Mouse (Mus musculus) intestine, embryonic 16.5 days (tissue): ENCODE measurements around the gene Zfp704. TPM values are rescaled to one million over a fixed set of nuclear protein-coding genes. Genes with fewer than 3 reads are reported as not detected.

ENCODE experiments used
- ATAC-seq: fragments of 200-750 bp; cut with Nextera tagmentation; 2 replicates; pipeline ENCODE4 v1.8.0; 2017; ENCODE audit warnings: moderate TSS enrichment, moderate library complexity
- H3K27ac ChIP-seq: fragments of 300-500 bp; sonication (generic); 2 replicates; pipeline ENCODE4 v1.5.1; 2014; ENCODE audit warnings: mild to moderate bottlenecking, low read length
- H3K27me3 ChIP-seq: fragments of 300-500 bp; sonication (generic); replicated peaks from 2 replicates; pipeline ENCODE4 v1.6.1; 2014; ENCODE audit warnings: low read length, control low read depth, mixed read lengths; ENCODE audit not compliant: control insufficient read depth, insufficient read depth
- H3K36me3 ChIP-seq: fragments of 300-500 bp; sonication (generic); 2 replicates; pipeline ENCODE4 v1.6.1; 2014; ENCODE audit warnings: low read length, control low read depth; ENCODE audit not compliant: control insufficient read depth, insufficient read depth
- H3K4me1 ChIP-seq: fragments of 300-500 bp; sonication (generic); 2 replicates; pipeline ENCODE4 v1.6.1; 2014; ENCODE audit warnings: low read length, control low read depth, mixed read lengths; ENCODE audit not compliant: control insufficient read depth, insufficient read depth
- H3K4me2 ChIP-seq: fragments of 300-500 bp; sonication (generic); 2 replicates; pipeline ENCODE4 v1.6.1; 2014; ENCODE audit warnings: low read depth, low read length, control low read depth
- H3K4me3 ChIP-seq: fragments of 300-500 bp; sonication (generic); 2 replicates; pipeline ENCODE4 v1.5.1; 2014; ENCODE audit warnings: mild to moderate bottlenecking, low read length
- H3K9ac ChIP-seq: fragments of 300-500 bp; sonication (generic); 2 replicates; pipeline ENCODE4 v1.6.1; 2014; ENCODE audit warnings: low read depth, low read length
- H3K9me3 ChIP-seq: fragments of 300-500 bp; sonication (generic); 2 replicates; pipeline ENCODE4 v1.6.1; 2016; ENCODE audit warnings: low read length, control low read depth; ENCODE audit not compliant: control insufficient read depth
- WGBS: fragments of 180-500 bp; shearing (Covaris S2); extraction: QIAGEN DNeasy Blood & Tissue Kit; methylation state at CpG from one replicate; pipeline ENCODE4 v1.1.7; 2014; 5-methylcytosine and 5-hydroxymethylcytosine counted together
- polyA plus RNA-seq: library from polyadenylated mRNA; unstranded; fragments of >200 nt; fragmentation: Nextera tagmentation; extraction: Ambion mirVana; gene quantifications from 2 replicates; pipeline ENCODE4 v1.2.1, GENCODE M21; 2015

Gene Zfp704
- polyA plus RNA-seq, 1 experiment from 2014 or later, result 4.4 TPM

DNA sequence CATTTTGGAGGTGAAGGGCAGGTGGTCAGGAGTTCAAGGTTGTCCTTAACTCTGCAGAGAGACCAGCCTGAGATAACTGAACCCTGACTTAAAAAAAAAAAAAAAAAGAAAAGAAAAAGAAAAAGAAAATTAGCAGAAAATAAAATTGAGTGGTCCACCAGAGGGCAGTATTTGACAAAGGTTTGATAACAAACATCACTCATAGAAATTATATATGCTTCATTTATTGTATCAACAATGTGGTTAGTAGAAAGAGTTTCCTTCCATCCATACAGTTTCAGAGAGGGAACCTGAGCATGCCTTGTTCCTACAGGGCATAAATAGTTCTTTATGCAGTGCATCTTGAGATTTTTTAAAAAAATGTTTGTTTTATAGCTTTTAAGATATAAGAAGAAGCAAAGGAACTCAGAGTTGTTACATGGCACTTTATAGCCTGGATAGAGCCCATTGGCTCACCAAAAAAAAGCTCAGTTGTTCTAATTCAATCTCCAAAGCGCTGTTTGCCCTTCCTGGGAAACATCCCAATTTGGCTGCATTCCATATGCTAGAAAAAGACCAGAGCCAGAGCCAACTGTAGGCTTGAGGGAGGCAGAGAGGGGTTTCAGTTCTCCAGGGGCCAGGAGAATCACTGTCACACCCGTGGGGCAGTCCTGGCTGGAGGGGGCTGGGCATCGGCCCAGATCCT, 209.5 kb downstream of the Zfp704 start:
- WGBS, result 27% methylated on average over 3 of the region's 3 CpGs
- Histone ChIP-seq H3K4me2 (no peak overlapping the region), H3K36me3 (no peaks in the 10 kb centered on the region), H3K4me1 (no peaks in the 10 kb centered on the region), H3K27me3 (no peaks in the 10 kb centered on the region), H3K27ac (no peak overlapping the region), H3K4me3 (no peak overlapping the region), H3K9me3 (no peaks in the 10 kb centered on the region), H3K9ac (no peak overlapping the region)
- peak; percentile 53 for ATAC-seq

DNA sequence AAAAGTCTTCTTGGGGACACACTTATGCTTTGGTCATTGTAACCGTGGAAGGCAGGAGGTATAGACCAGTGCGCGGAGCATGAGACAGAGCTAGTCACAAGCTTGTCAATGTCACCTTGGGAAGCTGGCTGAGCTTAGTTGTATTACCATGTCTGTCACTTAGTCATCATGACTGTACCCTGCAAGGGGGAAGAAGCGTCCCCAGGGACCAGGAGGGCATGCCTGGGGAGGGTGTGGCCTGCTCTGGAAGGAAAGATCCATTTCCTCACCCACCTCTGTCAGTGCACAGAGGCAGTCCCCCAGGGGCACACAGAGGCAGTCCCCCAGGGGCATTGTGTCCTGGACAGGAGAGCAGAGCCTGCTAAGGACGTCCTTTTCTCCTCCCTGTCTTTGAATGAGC, 211.6 kb downstream of the Zfp704 start:
- no peak overlapping the region for H3K27ac ChIP-seq
- ATAC-seq, result 0 out of 2 replicates have a peak, but pooled peaks have one; percentile 38
- no peaks in the 10 kb centered on the region for H3K4me1 ChIP-seq
- 75% methylated on average over 5 of the region's 5 CpGs for WGBS
- no peaks in the 10 kb centered on the region for H3K9me3 ChIP-seq
- H3K4me3 ChIP-seq, result no peak overlapping the region
- no peak overlapping the region for H3K4me2 ChIP-seq
- no peaks in the 10 kb centered on the region for H3K36me3 ChIP-seq
- H3K9ac ChIP-seq, result no peak overlapping the region; the same call in 1 of the 2 replicates
- no peaks in the 10 kb centered on the region for H3K27me3 ChIP-seq
